Mouse (Mus musculus): ENCODE measurements around the gene Olfr96. TPM values are rescaled to one million over a fixed set of nuclear protein-coding genes. Genes with fewer than 3 reads are reported as not detected.

The Olfr96 gene
- polyA plus RNA-seq (2012; fragmentation: generic; extraction: Trizol), result not detected

DNA sequence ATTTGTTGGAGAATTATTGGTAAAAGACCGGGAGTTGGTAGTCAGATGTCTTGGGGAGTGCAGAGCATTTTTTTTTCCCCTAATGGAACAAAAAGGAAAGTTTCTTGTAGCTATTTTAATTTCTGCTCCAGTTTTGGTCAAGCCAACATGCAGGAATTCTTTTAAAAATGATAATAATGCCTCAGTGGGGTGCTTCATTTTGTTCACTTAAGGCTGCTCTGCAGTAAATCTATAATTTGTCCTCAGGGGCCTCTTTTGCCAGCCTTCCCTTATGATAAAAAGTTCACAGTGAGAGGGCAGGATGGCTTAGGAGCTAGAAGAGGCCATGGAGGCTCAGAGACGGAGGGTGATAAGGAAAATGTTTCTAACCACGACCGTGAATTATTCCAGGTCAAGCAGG lies at the start of gene Olfr96:
Gene Olfr96 (plus strand): TSS at position 301 of the 400 bp plus-strand sequence.

DNA sequence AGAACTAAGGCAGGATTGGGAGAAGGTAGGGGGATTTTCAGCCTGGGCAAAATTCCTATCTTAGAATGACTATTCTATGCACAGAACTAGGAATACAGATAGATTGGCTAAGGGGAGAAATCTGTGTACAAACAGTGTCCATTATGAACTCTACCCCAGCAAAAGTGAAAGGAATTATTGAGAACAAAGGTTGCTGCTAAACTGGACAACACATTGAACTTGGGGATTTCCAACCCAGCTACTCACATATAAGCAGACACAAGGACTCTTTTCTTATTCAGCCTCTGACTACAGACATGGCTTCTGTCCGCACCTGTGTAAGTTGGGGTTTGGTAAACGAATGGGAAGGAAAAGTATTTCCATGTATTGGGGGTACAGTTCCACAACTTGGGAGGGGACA lies 26.3 kb upstream of the Olfr96 start, which contains the start of gene Ubd:
Gene Ubd (plus strand): TSS at position 237 of the 400 bp plus-strand sequence.

DNA sequence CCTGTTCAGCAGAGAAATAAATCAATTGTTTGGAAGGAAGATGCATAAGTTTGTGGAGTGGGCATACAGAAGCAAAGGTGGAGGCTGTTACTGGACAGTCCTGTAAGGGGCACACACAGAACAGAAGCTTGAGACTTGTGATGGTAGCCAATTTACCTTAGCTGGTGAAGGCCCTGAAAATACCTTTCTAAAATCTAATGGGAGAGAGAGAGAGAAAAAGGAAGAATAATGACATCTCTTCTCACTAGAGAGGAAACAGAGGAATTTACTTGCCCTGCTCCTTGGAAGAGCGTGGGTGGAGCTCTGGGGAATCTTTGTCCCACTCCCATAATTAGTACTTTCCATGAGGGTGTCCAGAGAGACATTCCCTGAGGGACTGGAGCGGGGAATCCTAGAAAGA lies 19.1 kb upstream of the Olfr96 start, which contains the start of gene Olfr94:
Gene Olfr94 (minus strand): TSS at position 101 of the 400 bp plus-strand sequence.

GRCm38 (mm10) chr17:37213018-37213417 lies 6.9 kb upstream of the Olfr96 start, which contains the start of gene Olfr95:
Gene Olfr95, minus strand, starts transcription at chr17:37213118.

GRCm38 (mm10) chr17:37237230-37237629 lies 17.3 kb downstream of the Olfr96 start, which contains the start of gene Olfr97:
Gene Olfr97, minus strand, starts transcription at chr17:37237330.

DNA sequence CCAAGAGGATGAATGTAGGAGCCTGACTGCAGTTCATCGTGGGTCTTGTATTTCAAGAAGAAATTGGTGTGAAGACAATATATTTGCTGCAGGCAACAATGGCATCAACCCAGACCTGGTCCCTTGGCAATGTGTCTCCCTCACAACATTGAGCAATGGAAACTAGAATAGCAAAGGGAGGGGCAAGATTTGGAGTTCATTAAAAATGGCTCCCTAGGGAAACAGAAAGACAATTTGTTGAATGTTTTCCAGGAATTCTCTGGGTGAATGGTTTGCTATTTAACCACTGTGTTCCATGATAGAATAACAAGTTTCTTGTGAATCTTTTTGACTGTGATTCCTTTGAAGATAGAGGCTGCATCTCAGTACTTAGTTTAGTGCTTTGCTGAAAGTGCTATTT lies 43.7 kb downstream of the Olfr96 start, which contains the start of gene Olfr98:
Gene Olfr98 (minus strand): TSS at position 124 of the 400 bp plus-strand sequence.

DNA sequence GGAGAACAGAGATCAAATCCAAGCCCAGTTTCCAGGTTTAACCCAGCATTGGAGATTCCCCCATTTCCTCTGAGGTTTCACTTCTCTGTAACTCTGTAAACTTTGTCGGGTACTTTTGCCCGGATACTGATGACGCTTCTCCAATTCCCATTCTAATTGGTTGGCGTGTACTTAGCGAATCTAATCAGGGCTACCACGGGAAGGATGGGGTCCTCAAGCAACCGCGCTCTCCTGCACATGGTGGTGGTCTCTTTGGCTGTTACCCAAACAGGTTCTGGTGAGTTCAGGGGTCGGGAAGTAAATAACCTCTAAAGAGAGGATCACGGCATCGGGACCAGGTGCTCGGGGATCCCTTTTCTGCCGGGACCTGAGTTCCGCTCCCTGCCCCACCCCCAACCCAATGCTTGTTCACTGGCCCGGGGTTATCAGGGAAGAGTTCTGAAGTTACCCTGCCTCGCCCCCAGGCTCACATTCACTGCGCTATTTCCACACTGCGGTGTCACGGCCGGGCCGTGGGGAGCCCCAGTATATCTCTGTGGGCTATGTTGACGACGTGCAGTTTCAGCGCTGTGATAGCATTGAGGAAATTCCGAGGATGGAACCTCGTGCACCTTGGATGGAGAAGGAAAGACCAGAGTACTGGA lies 50.2 kb downstream of the Olfr96 start, which contains the start of gene H2-M3:
Gene H2-M3 (plus strand): TSS at position 163 of the 644 bp plus-strand sequence.

Other genes with a start within 250 kb of the Olfr96 start
- not detected for gene 2410137M14Rik, start 238.9 kb upstream of the Olfr96 start, polyA plus RNA-seq (2012; fragmentation: generic; extraction: Trizol)
- gene H2-M5, start 230.6 kb upstream of the Olfr96 start, polyA plus RNA-seq (2012; fragmentation: generic; extraction: Trizol), result under 1 TPM in 1 of 2 experiments, not detected in 1; 0.40 TPM
- 1 to 10 TPM; 4.6 to 6.5 TPM for gene Zfp57, start 219.0 kb upstream of the Olfr96 start, polyA plus RNA-seq (2012; fragmentation: generic; extraction: Trizol)
- gene Mog, start 196.7 kb upstream of the Olfr96 start, polyA plus RNA-seq (2012; fragmentation: generic; extraction: Trizol), result under 1 TPM in 1 of 2 experiments, not detected in 1; 0.04 TPM
- gene Gabbr1, start 174.2 kb upstream of the Olfr96 start, polyA plus RNA-seq (2012; fragmentation: generic; extraction: Trizol), result 10 to 100 TPM in 1 of 2 experiments, 1 to 10 TPM in 1; 2.5 to 13.3 TPM
- gene Olfr90, start 131.6 kb upstream of the Olfr96 start, polyA plus RNA-seq (2012; fragmentation: generic; extraction: Trizol), result not detected
- not detected for gene Olfr91, start 121.9 kb upstream of the Olfr96 start, polyA plus RNA-seq (2012; fragmentation: generic; extraction: Trizol)
- gene Olfr92, start 100.1 kb upstream of the Olfr96 start, polyA plus RNA-seq (2012; fragmentation: generic; extraction: Trizol), result not detected
- not detected for gene Olfr93, start 58.7 kb upstream of the Olfr96 start, polyA plus RNA-seq (2012; fragmentation: generic; extraction: Trizol)
- under 1 TPM in 1 of 2 experiments, not detected in 1; 0.34 TPM for gene Ubd, start 26.3 kb upstream of the Olfr96 start, polyA plus RNA-seq (2012; fragmentation: generic; extraction: Trizol)
- gene Olfr94, start 19.2 kb upstream of the Olfr96 start, polyA plus RNA-seq (2012; fragmentation: generic; extraction: Trizol), result not detected
- not detected for gene Olfr95, start 7.0 kb upstream of the Olfr96 start, polyA plus RNA-seq (2012; fragmentation: generic; extraction: Trizol)
- gene Olfr97, start 17.2 kb downstream of the Olfr96 start, polyA plus RNA-seq (2012; fragmentation: generic; extraction: Trizol), result not detected
- gene Olfr98, start 43.6 kb downstream of the Olfr96 start, polyA plus RNA-seq (2012; fragmentation: generic; extraction: Trizol), result not detected
- 1 to 10 TPM in 1 of 2 experiments, under 1 TPM in 1; 0.35 to 4.0 TPM for gene H2-M3, start 50.1 kb downstream of the Olfr96 start, polyA plus RNA-seq (2012; fragmentation: generic; extraction: Trizol)
- gene Olfr99, start 63.3 kb downstream of the Olfr96 start, polyA plus RNA-seq (2012; fragmentation: generic; extraction: Trizol), result not detected
- gene Olfr101, start 84.2 kb downstream of the Olfr96 start, polyA plus RNA-seq (2012; fragmentation: generic; extraction: Trizol), result not detected
- not detected for gene Olfr102, start 96.9 kb downstream of the Olfr96 start, polyA plus RNA-seq (2012; fragmentation: generic; extraction: Trizol)
- not detected for gene Olfr103, start 119.6 kb downstream of the Olfr96 start, polyA plus RNA-seq (2012; fragmentation: generic; extraction: Trizol)
- gene Olfr104-ps, start 139.4 kb downstream of the Olfr96 start, polyA plus RNA-seq (2012; fragmentation: generic; extraction: Trizol), result not detected
- gene Olfr105-ps, start 158.9 kb downstream of the Olfr96 start, polyA plus RNA-seq (2012; fragmentation: generic; extraction: Trizol), result not detected
- gene Olfr106-ps, start 170.2 kb downstream of the Olfr96 start, polyA plus RNA-seq (2012; fragmentation: generic; extraction: Trizol), result not detected
- gene Olfr107, start 179.1 kb downstream of the Olfr96 start, polyA plus RNA-seq (2012; fragmentation: generic; extraction: Trizol), result not detected
- gene Olfr108, start 225.3 kb downstream of the Olfr96 start, polyA plus RNA-seq (2012; fragmentation: generic; extraction: Trizol), result not detected
- gene Olfr109, start 238.8 kb downstream of the Olfr96 start, polyA plus RNA-seq (2012; fragmentation: generic; extraction: Trizol), result not detected

All from C3H10T1/2 (cell line).